Mouse (Mus musculus) erythroblast, embryonic 14.5 days (primary cell): Measurements from ENCODE around the gene Syt13.

Experiments
- GATA1 ChIP-seq: IDR thresholded peaks from 2 replicates; pipeline ENCODE4 v1.6.1; 2012; ENCODE audit warnings: low read length, inconsistent platforms, mixed read lengths
- TAL1 ChIP-seq: IDR thresholded peaks from 3 replicates; pipeline ENCODE4 v1.6.1; 2012; ENCODE audit warnings: low read length, inconsistent platforms, mixed read lengths

- TF ChIP-seq GATA1 (no peak), TAL1 (no peak)
These were observed 56.2 kb downstream of the Syt13 start for GRCm38 (mm10) chr2:92971069-92971468.
